Mouse (Mus musculus) right cerebral cortex, postnatal 14 days (tissue): ENCODE data around the gene Ldha.
"Not testable (repeated sequence)": the region's sequence is repeated elsewhere in the genome, so short reads cannot be mapped to it uniquely, and the experiment has no call there.

Source experiments
- DNase-seq: peaks from one replicate; pipeline ENCODE4 v3.0.0; 2022

The Ldha gene

GRCm38 (mm10) chr7:46881941-46882340 is 40.7 kb downstream of the Ldha start:
- not testable (repeated sequence) for DNase-seq

DNA sequence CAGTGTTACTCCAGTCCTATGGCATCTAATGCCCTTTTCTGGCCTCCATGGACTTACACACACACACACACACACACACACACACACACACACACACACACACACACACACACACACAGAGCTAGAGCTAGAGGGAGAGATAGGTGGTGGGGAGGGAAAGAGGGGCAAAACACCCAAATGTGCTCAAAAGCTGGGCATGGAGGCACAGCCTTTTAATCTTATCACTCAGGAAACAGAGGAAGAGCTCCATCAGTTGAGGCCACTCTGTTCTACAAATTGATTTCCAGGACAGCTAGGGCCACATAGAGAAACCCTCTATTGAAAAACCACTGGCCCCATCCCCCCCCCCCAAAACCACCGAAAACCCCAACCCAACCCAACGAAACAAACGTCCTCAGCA is 42.0 kb downstream of the Ldha start:
- no peak for DNase-seq

- DNase-seq = no peak
Observed at GRCm38 (mm10) chr7:46895511-46895910, 54.2 kb downstream of the Ldha start.

GRCm38 (mm10) chr7:46899343-46899742 is 58.1 kb downstream of the Ldha start:
- DNase-seq = no peak
